Mouse (Mus musculus): Measurements from ENCODE around the gene Fam229a.

Gene Fam229a

GRCm38 (mm10) chr4:129496631-129497030 lies 5.6 kb downstream of the Fam229a start:
- no peak for DNase-seq

- DNase-seq: no peak
These were observed 8.0 kb downstream of the Fam229a start for GRCm38 (mm10) chr4:129498941-129499340.

GRCm38 (mm10) chr4:129500017-129500416 lies 9.0 kb downstream of the Fam229a start:
- no peak for DNase-seq

GRCm38 (mm10) chr4:129500607-129501566 lies 9.9 kb downstream of the Fam229a start:
- DNase-seq: peak; percentile 48

- no peak for DNase-seq
These were observed 11.4 kb downstream of the Fam229a start for GRCm38 (mm10) chr4:129502327-129502888.

- DNase-seq: no peak
These were observed 12.0 kb downstream of the Fam229a start for GRCm38 (mm10) chr4:129502901-129503444.

- no peak for DNase-seq
These were observed 14.5 kb downstream of the Fam229a start for GRCm38 (mm10) chr4:129505511-129505910.

- no peak for DNase-seq
These were observed 16.6 kb downstream of the Fam229a start for GRCm38 (mm10) chr4:129507434-129508236.

GRCm38 (mm10) chr4:129508237-129508515 lies 17.2 kb downstream of the Fam229a start:
- no peak for DNase-seq

- no peak for DNase-seq
These were observed 18.0 kb downstream of the Fam229a start for GRCm38 (mm10) chr4:129508834-129509600.

GRCm38 (mm10) chr4:129509650-129510049 lies 18.7 kb downstream of the Fam229a start:
- DNase-seq: no peak

- DNase-seq: no peak
These were observed 19.9 kb downstream of the Fam229a start for GRCm38 (mm10) chr4:129510723-129511412.

GRCm38 (mm10) chr4:129511413-129512096 lies 20.6 kb downstream of the Fam229a start:
- no peak for DNase-seq

- no peak for DNase-seq
These were observed 22.2 kb downstream of the Fam229a start, which contains the start of gene Marcksl1 for GRCm38 (mm10) chr4:129513086-129513767. TSS of gene Marcksl1 (plus strand) at chr4:129513581.

- DNase-seq: no peak
These were observed 22.9 kb downstream of the Fam229a start for GRCm38 (mm10) chr4:129513891-129514290.

GRCm38 (mm10) chr4:129514300-129514898 lies 23.4 kb downstream of the Fam229a start:
- DNase-seq: no peak

- no peak for DNase-seq
These were observed 25.9 kb downstream of the Fam229a start for GRCm38 (mm10) chr4:129516925-129517324.

GRCm38 (mm10) chr4:129518519-129518918 lies 27.5 kb downstream of the Fam229a start:
- DNase-seq: no peak

GRCm38 (mm10) chr4:129525338-129525737 lies 34.3 kb downstream of the Fam229a start:
- no peak for DNase-seq

GRCm38 (mm10) chr4:129525889-129526288 lies 34.9 kb downstream of the Fam229a start:
- no peak for DNase-seq
